Comparison of ENCODE assay signal across 15 mouse cellular contexts in genomic region chr6:125104223-125104622, GRCm38 (mm10). TPM values are rescaled to one million over a fixed set of nuclear protein-coding genes. Genes with fewer than 3 reads are reported as not detected.
A peak's percentile ranks its signal among the peaks of the same experiment; 100 is the strongest.
DNase-seq lines count a peak whose midpoint lies in the region; ATAC-seq lines count a peak whose summit lies in the region.
"Had no signal": no experiment of that assay in that cellular context is flagged by ENCODE, and none has a peak within 500 bp of the region (broad histone marks: within the 10 kb centered on the region; RNA-seq: fewer than 3 reads in every experiment).

No protein-coding gene starts in this region.

- no peak for DNase-seq in heart, adult 8-10 months (ENCODE audit: low spot score)
- DNase-seq in c-Kit-negative CD71-positive TER-119-positive erythroid progenitor cells, embryonic 14.5 days (ENCODE audit: low read depth, low spot score), result peak; percentile 86
- peak; percentile 88 for DNase-seq in liver
- DNase-seq in spleen, postnatal 10 days (ENCODE audit: low spot score in 2 of 2), result peak; percentile 73 to 90
- no peak for DNase-seq in adrenal gland, adult (ENCODE audit: inconsistent age in 2 of 2, low spot score in 1 of 2)
- DNase-seq in adrenal gland, postnatal 10 days, result no peak
- DNase-seq: cerebellum, postnatal 36 days; forebrain, postnatal 0 days; gastrocnemius, postnatal 10 days; kidney, adult 18-20 months; kidney, postnatal 4 days; thymus, adult 2 months had no signal

- H3K4me2 ChIP-seq in heart, embryonic 16.5 days (ENCODE audit: low read depth, low read length), result no peak overlapping the region
- no peak overlapping the region for H3K4me2 ChIP-seq in forebrain, embryonic 16.5 days (ENCODE audit: low read length)

- no peak overlapping the region; the same call in 1 of the 2 replicates for H3K27ac ChIP-seq in heart, embryonic 16.5 days (ENCODE audit: low read length)
- no peak overlapping the region for H3K27ac ChIP-seq in forebrain, embryonic 16.5 days (ENCODE audit: low read length)

- peaks cover 85% of the 10 kb centered on the region for H3K36me3 ChIP-seq in heart, embryonic 16.5 days (ENCODE audit: control insufficient read depth, insufficient read depth)
- peaks cover 80% of the 10 kb centered on the region for H3K36me3 ChIP-seq in forebrain, embryonic 16.5 days (ENCODE audit: control insufficient read depth, insufficient read depth)

- 63% methylated on average over 4 of the region's 4 CpGs for WGBS in heart, embryonic 16.5 days
- WGBS in forebrain, embryonic 16.5 days, result 83% methylated on average over 4 of the region's 4 CpGs

- H3K4me3 ChIP-seq in heart, embryonic 16.5 days (ENCODE audit: low read length), result no peak overlapping the region
- no peak overlapping the region for H3K4me3 ChIP-seq in forebrain, embryonic 16.5 days (replicated peaks; ENCODE audit: low read length)

- H3K27me3 ChIP-seq in heart, embryonic 16.5 days (ENCODE audit: control insufficient read depth, insufficient read depth, low read length), result no peaks in the 10 kb centered on the region
- no peaks in the 10 kb centered on the region for H3K27me3 ChIP-seq in forebrain, embryonic 16.5 days (replicated peaks; ENCODE audit: control insufficient read depth, insufficient read depth, low read length)

- H3K9ac ChIP-seq in heart, embryonic 16.5 days (ENCODE audit: low read length), result no peak overlapping the region
- no peak overlapping the region for H3K9ac ChIP-seq in forebrain, embryonic 16.5 days (replicated peaks; ENCODE audit: low read depth, low read length)
- H3K9ac ChIP-seq: forebrain, postnatal 0 days had no signal

- peaks cover 15% of the 10 kb centered on the region for H3K4me1 ChIP-seq in heart, embryonic 16.5 days (ENCODE audit: control insufficient read depth, insufficient read depth, low read length)
- H3K4me1 ChIP-seq in forebrain, embryonic 16.5 days (replicated peaks; ENCODE audit: control insufficient read depth, insufficient read depth, low read length), result peaks cover 12% of the 10 kb centered on the region

- peaks cover 5% of the 10 kb centered on the region; the same call in 1 of the 2 replicates for H3K9me3 ChIP-seq in heart, embryonic 16.5 days (replicated peaks; ENCODE audit: control insufficient read depth, low read length)
- H3K9me3 ChIP-seq in forebrain, embryonic 16.5 days (ENCODE audit: control insufficient read depth, low read length), result no peaks in the 10 kb centered on the region

- ATAC-seq in heart, embryonic 16.5 days (replicated peaks; ENCODE audit: extremely low read depth, insufficient read depth, low FRiP score), result peak; percentile 43; the same call in 1 of the 2 replicates
- ATAC-seq in forebrain, embryonic 16.5 days, result no peak
- ATAC-seq: forebrain, postnatal 0 days had no signal

RNA-seq across cellular contexts. Expression of gene Chd4, which starts 8.4 kb away (rescaled TPM):
- 50.6 and 63.0 TPM in 2 replicates for polyA plus RNA-seq in heart, embryonic 16.5 days (2015; fragmentation: Nextera tagmentation; extraction: Ambion mirVana)
- 100 to 1,000 TPM; 100 to 126 (median 113) TPM for total RNA-seq in heart, adult 8-10 months (2022)
- polyA plus RNA-seq in forebrain, embryonic 16.5 days (2015; fragmentation: Nextera tagmentation; extraction: Ambion mirVana), result 78.1 and 79.8 TPM in 2 replicates
- total RNA-seq in adrenal gland, postnatal 10 days (2021), result 100 to 1,000 TPM; 156 to 198 TPM

RNA-seq across cellular contexts. Expression of gene Nop2, which starts 27.5 kb away (rescaled TPM):
- polyA plus RNA-seq in heart, embryonic 16.5 days (2015; fragmentation: Nextera tagmentation; extraction: Ambion mirVana), result 45.0 and 45.8 TPM in 2 replicates
- total RNA-seq in heart, adult 8-10 months (2022), result 10 to 100 TPM; 16.5 to 21.5 (median 20.3) TPM
- polyA plus RNA-seq in forebrain, embryonic 16.5 days (2015; fragmentation: Nextera tagmentation; extraction: Ambion mirVana), result 54.4 and 55.3 TPM in 2 replicates
- total RNA-seq in adrenal gland, postnatal 10 days (2021), result 10 to 100 TPM; 36.7 to 42.2 TPM

RNA-seq across cellular contexts. Expression of gene Lpar5, which starts 36.5 kb away (rescaled TPM):
- polyA plus RNA-seq in heart, embryonic 16.5 days (2015; fragmentation: Nextera tagmentation; extraction: Ambion mirVana), result 0.55 and 1.6 TPM in 2 replicates
- 1 to 10 TPM in 1 of 4 experiments, not detected in 3; 1.6 TPM for total RNA-seq in heart, adult 8-10 months (2022)
- 0.44 and 0.60 TPM in 2 replicates for polyA plus RNA-seq in forebrain, embryonic 16.5 days (2015; fragmentation: Nextera tagmentation; extraction: Ambion mirVana)
- total RNA-seq in adrenal gland, postnatal 10 days (2021), result 1 to 10 TPM in 1 of 2 experiments, under 1 TPM in 1; 0.90 to 1.4 TPM
- polyA plus RNA-seq: hindbrain, embryonic 11.5 days had no signal

RNA-seq across cellular contexts. Expression of gene Iffo1, which starts 40.8 kb away (rescaled TPM):
- polyA plus RNA-seq in heart, embryonic 16.5 days (2015; fragmentation: Nextera tagmentation; extraction: Ambion mirVana), result 11.7 and 13.2 TPM in 2 replicates
- 10 to 100 TPM in 2 of 4 experiments, 1 to 10 TPM in 2; 5.2 to 11.9 (median 9.4) TPM for total RNA-seq in heart, adult 8-10 months (2022)
- 17.3 and 19.3 TPM in 2 replicates for polyA plus RNA-seq in forebrain, embryonic 16.5 days (2015; fragmentation: Nextera tagmentation; extraction: Ambion mirVana)
- 10 to 100 TPM; 16.7 to 30.1 TPM for total RNA-seq in adrenal gland, postnatal 10 days (2021)

RNA-seq across cellular contexts. Expression of gene Acrbp, which starts 54.7 kb away (rescaled TPM):
- polyA plus RNA-seq in heart, embryonic 16.5 days (2015; fragmentation: Nextera tagmentation; extraction: Ambion mirVana), result 8.0 TPM in 2 replicates
- 1 to 10 TPM; 1.5 to 2.6 (median 2.2) TPM for total RNA-seq in heart, adult 8-10 months (2022)
- 21.4 and 31.6 TPM in 2 replicates for polyA plus RNA-seq in forebrain, embryonic 16.5 days (2015; fragmentation: Nextera tagmentation; extraction: Ambion mirVana)
- 1 to 10 TPM; 4.6 to 7.5 TPM for total RNA-seq in adrenal gland, postnatal 10 days (2021)

Comparison
In these comparisons a context has a peak if more than half of its experiments do, and no peak if none do; other contexts are left out.
1. DNase-seq: peak in c-Kit-negative CD71-positive TER-119-positive erythroid progenitor cells, embryonic 14.5 days (single experiment), liver (single experiment) and spleen, postnatal 10 days (2 of 2); none in heart, adult 8-10 months (single experiment), adrenal gland, adult (0 of 2) and adrenal gland, postnatal 10 days (single experiment).